In the genomic region with DNA sequence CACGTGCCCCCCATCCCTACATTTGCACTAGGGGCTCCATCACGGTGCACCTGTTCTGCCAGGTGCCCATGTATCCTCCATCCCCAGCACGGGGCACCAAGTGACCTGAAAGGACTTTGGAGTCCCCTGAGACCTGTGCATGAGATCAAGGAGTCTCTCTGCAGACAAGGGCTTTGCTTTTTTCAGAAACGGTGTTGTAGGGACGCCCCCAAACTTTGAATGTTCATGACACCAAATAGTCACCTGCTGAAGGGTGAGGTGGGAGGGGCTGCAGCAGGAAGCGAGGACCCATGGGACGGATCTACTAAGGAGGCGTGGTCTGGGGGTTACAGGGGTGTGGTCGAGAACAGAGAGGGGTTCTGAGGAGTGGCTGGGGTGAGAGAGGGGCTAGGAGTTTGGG, we compare ENCODE assay signal across 1 mouse cellular context.
TF ChIP-seq lines count a peak whose summit lies in the region.

No protein-coding gene starts in this region.

TF ChIP-seq in CH12.LX, 34 proteins besides CTCF, POLR2A, EP300 and RAD21:
- TF ChIP-seq MXI1 (IDR thresholded peaks at IDR 0.05; ENCODE audit: low read depth, low read length) (0 out of 2 replicates have a peak, but pooled peaks have one; percentile 27), MAZ (IDR thresholded peaks at IDR 0.05; ENCODE audit: low read depth, low read length) (no peak), ZNF384 (IDR thresholded peaks at IDR 0.05; ENCODE audit: low read depth, low read length) (peak; percentile 32), SMC3 (IDR thresholded peaks at IDR 0.05; ENCODE audit: low read depth, low read length) (no peak), IRF4 (IDR thresholded peaks at IDR 0.05; ENCODE audit: low read depth, low read length) (peak; percentile 39; the same call in 1 of the 2 replicates), ZMIZ1 (IDR thresholded peaks at IDR 0.05; ENCODE audit: low read depth, low read length) (no peak), NELFE (IDR thresholded peaks at IDR 0.05; ENCODE audit: low read depth, low read length) (no peak), SIN3A (IDR thresholded peaks at IDR 0.05; ENCODE audit: low read length) (no peak), NRF1 (IDR thresholded peaks at IDR 0.05; ENCODE audit: low read depth, low read length) (no peak), TCF12 (IDR thresholded peaks at IDR 0.05; ENCODE audit: low read depth, low read length) (peak; percentile 87; the same call in 1 of the 2 replicates), MEF2A (IDR thresholded peaks at IDR 0.05; ENCODE audit: borderline replicate concordance, low read depth, low read length) (peak; percentile 25; the same call in 1 of the 2 replicates), BHLHE40 (IDR thresholded peaks at IDR 0.05; ENCODE audit: low read depth, low read length) (peak; percentile 89), MAX (IDR thresholded peaks at IDR 0.05; ENCODE audit: low read length) (peak; percentile 56; the same call in 1 of the 2 replicates), ETS1 (conservative IDR thresholded peaks at IDR 0.05; ENCODE audit: low read depth, low read length) (peak; percentile 66)
TF ChIP-seq in CH12.LX: peak in this region for 8.
